Mouse (Mus musculus): ENCODE measurements at regions not wholly inside any gene's neighbourhood (a gene's known extent, or its start where the extent isn't known, plus 50 kb on each side); places are given as distances from the start of the nearest gene placed in this dataset.
A peak's percentile ranks its signal among the peaks of the same experiment; 100 is the strongest.

GRCm38 (mm10) chr4:55741355-55741754 lies 209.1 kb upstream of the Klf4 start:
- no peak for DNase-seq (ENCODE audit: inconsistent ontology term)

GRCm38 (mm10) chr4:55740062-55740461 lies 207.8 kb upstream of the Klf4 start:
- DNase-seq (ENCODE audit: inconsistent ontology term) = no peak

- DNase-seq (ENCODE audit: inconsistent ontology term) = no peak
Measured at GRCm38 (mm10) chr4:55738714-55739113, 206.4 kb upstream of the Klf4 start.

GRCm38 (mm10) chr4:55735453-55735852 lies 203.2 kb upstream of the Klf4 start:
- peak; percentile 76 for DNase-seq (ENCODE audit: inconsistent ontology term)

GRCm38 (mm10) chr4:55734331-55734730 lies 202.1 kb upstream of the Klf4 start:
- DNase-seq (ENCODE audit: inconsistent ontology term) = peak; percentile 70

- peak; percentile 35 for DNase-seq (ENCODE audit: inconsistent ontology term)
Measured at GRCm38 (mm10) chr4:55733223-55733622, 201.0 kb upstream of the Klf4 start.

- DNase-seq (ENCODE audit: inconsistent ontology term) = peak; percentile 86
Measured at GRCm38 (mm10) chr4:55732006-55732405, 199.7 kb upstream of the Klf4 start.

GRCm38 (mm10) chr4:55730266-55730665 lies 198.0 kb upstream of the Klf4 start:
- DNase-seq (ENCODE audit: inconsistent ontology term) = peak; percentile 46

- no peak for DNase-seq (ENCODE audit: inconsistent ontology term)
Measured at GRCm38 (mm10) chr4:55727178-55727577, 194.9 kb upstream of the Klf4 start.

GRCm38 (mm10) chr4:55726081-55726480 lies 193.8 kb upstream of the Klf4 start:
- DNase-seq (ENCODE audit: inconsistent ontology term) = no peak

GRCm38 (mm10) chr4:55724286-55724685 lies 192.0 kb upstream of the Klf4 start:
- no peak for DNase-seq (ENCODE audit: inconsistent ontology term)

GRCm38 (mm10) chr4:55723124-55723523 lies 190.9 kb upstream of the Klf4 start:
- DNase-seq (ENCODE audit: inconsistent ontology term) = no peak

- DNase-seq (ENCODE audit: inconsistent ontology term) = no peak
Measured at GRCm38 (mm10) chr4:55722388-55722787, 190.1 kb upstream of the Klf4 start.

GRCm38 (mm10) chr4:55721834-55722233 lies 189.6 kb upstream of the Klf4 start:
- DNase-seq (ENCODE audit: inconsistent ontology term) = peak; percentile 90

- peak; percentile 84 for DNase-seq (ENCODE audit: inconsistent ontology term)
Measured at GRCm38 (mm10) chr4:55718438-55718837, 186.2 kb upstream of the Klf4 start.

- no peak for DNase-seq (ENCODE audit: inconsistent ontology term)
Measured at GRCm38 (mm10) chr4:55716161-55716651, 183.9 kb upstream of the Klf4 start.

- no peak for DNase-seq (ENCODE audit: inconsistent ontology term)
Measured at GRCm38 (mm10) chr4:55711500-55712341, 179.5 kb upstream of the Klf4 start.

GRCm38 (mm10) chr4:55710476-55710875 lies 178.2 kb upstream of the Klf4 start:
- DNase-seq (ENCODE audit: inconsistent ontology term) = no peak

GRCm38 (mm10) chr4:55708808-55709207 lies 176.5 kb upstream of the Klf4 start:
- no peak for DNase-seq (ENCODE audit: inconsistent ontology term)

- DNase-seq (ENCODE audit: inconsistent ontology term) = no peak
Measured at GRCm38 (mm10) chr4:55707916-55708315, 175.7 kb upstream of the Klf4 start.

- no peak for DNase-seq (ENCODE audit: inconsistent ontology term)
Measured at GRCm38 (mm10) chr4:55704921-55705320, 172.7 kb upstream of the Klf4 start.

- DNase-seq (ENCODE audit: inconsistent ontology term) = no peak
Measured at GRCm38 (mm10) chr4:55703346-55703916, 171.2 kb upstream of the Klf4 start.

- DNase-seq (ENCODE audit: inconsistent ontology term) = peak; percentile 43
Measured at GRCm38 (mm10) chr4:55701334-55701733, 169.1 kb upstream of the Klf4 start.
